Mouse (Mus musculus): ENCODE measurements around the gene Mynn.
"Not testable (repeated sequence)": the region's sequence is repeated elsewhere in the genome, so short reads cannot be mapped to it uniquely, and the experiment has no call there.

Gene Mynn

GRCm38 (mm10) chr3:30602065-30602739 lies at the start of gene Mynn:
TSS of gene Mynn (plus strand) at chr3:30602065.
- DNase-seq (ENCODE audit: low read depth, low spot score), result peak; percentile 97

- no peak for DNase-seq (ENCODE audit: low read depth, low spot score)
Observed at GRCm38 (mm10) chr3:30553741-30554140, 48.1 kb upstream of the Mynn start.

DNA sequence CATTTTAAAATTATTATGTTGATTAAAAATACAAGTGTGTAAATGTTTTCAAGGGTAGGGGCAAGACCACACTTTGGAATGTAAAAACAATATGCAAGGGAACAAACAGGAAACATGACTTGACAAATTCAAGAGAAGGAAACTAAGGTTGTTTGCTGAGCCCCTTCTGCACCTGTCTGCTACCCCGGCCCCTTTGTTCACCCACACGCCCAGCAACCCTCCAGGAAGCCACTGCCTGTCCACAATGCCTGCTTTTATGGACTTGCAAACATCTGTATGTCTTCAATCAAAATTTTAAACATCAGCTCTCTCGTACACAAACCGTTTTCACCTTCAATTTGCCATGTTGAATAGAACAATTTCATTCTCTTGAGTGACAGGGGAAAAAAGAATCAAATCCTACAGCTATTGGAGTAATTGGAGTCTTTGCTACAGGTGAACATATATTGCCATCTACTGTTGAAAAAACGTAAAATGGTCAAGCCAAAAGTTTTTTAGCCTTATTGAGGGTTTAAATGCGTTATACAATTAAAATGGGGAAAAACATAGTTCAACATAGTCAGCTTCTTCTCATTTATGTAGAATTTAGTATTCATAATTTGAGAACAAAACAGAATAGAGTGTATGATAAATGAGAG lies 41.1 kb upstream of the Mynn start:
- no peak for DNase-seq (ENCODE audit: low read depth, low spot score)

DNA sequence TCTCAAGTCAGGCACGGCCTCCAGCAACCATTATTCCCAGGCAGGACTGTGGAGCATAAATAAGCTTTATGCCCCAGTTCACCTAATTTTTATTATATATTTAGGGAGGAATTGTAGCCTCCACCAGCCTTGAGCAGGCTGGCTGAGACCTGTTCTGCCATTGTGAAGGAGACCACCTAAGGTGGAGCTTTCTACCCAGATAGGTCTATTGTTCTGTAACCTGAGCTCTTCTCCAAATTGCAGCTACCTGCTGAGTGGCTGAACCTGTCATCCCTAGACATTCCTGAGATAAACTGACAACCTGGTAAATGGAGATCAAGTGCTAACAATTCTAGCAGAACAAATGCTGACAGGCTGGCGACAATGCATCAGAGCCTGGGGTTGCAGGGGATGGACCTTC lies 35.5 kb upstream of the Mynn start:
- not testable (repeated sequence) for DNase-seq (ENCODE audit: low read depth, low spot score)

GRCm38 (mm10) chr3:30573549-30573948 lies 28.3 kb upstream of the Mynn start:
- no peak for DNase-seq (ENCODE audit: low read depth, low spot score)

DNA sequence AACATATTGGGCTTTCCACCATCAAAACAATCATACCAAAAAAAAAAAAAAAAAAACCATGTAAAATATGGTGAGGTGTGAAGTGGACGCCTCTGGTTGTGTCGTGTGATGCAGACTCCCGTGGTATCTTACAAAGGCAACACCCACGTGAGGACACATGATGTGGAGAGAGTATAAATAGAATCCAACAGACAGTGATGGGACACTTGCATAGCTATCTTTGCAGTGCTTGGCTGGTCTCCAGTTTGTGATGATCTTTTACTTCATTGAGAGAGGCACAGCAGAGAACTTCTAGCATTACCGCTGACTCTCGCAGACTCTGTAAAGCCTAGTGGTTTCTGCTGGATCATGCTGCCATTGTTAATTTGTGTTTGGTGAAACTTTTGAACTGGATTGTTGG lies 13.0 kb upstream of the Mynn start:
- DNase-seq (ENCODE audit: low read depth, low spot score), result no peak

- peak; percentile 76 for DNase-seq (ENCODE audit: low read depth, low spot score)
Observed at GRCm38 (mm10) chr3:30592418-30592853, 9.4 kb upstream of the Mynn start.

DNA sequence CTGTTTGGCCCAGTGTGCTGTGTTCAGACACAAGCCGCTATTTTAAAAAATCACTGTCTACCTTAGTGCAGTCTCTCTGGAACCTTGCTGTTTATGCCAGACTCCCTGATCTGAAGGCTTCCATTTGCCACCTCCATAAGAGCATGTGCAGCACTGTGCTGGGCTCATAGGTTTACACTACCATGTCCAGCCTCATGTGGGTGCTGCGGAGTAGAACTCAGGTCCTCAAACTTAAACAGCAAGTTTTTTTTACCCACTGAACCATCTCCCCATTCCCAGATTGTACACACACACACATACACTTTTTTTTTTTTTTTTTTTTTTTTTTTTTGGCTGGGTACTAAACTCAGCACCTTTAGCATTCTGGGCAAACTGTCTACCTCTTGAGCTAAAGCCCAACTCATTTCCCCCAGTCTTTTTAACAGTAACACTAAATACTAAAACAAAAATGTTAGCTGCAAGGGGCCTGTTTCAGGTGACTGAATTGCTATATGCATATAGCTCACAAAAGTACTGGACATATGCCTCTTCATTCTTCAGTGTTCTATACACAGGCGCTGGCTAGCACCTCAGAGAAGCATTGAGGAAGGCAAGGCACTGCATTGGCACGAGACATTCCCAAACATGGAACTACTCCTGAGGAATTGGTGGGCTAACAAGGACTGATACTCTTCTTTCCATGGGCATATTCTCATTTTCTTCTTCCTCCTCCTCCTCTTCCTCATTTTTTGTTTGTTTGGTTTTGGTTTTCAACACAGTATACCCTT lies 8.0 kb upstream of the Mynn start:
- peak; percentile 70 for DNase-seq (ENCODE audit: low read depth, low spot score)

- peak; percentile 36 for DNase-seq (ENCODE audit: low read depth, low spot score)
Observed at GRCm38 (mm10) chr3:30595111-30595832, 6.6 kb upstream of the Mynn start.

GRCm38 (mm10) chr3:30597271-30597670 lies 4.6 kb upstream of the Mynn start:
- DNase-seq (ENCODE audit: low read depth, low spot score), result no peak

- peak; percentile 62 for DNase-seq (ENCODE audit: low read depth, low spot score)
Observed at GRCm38 (mm10) chr3:30599711-30600545, 1.9 kb upstream of the Mynn start, which contains the start of gene Actrt3. TSS of gene Actrt3 (minus strand) at chr3:30599939.

- peak; percentile 66 for DNase-seq (ENCODE audit: low read depth, low spot score)
Observed at GRCm38 (mm10) chr3:30600717-30601116, 1.1 kb upstream of the Mynn start.

DNA sequence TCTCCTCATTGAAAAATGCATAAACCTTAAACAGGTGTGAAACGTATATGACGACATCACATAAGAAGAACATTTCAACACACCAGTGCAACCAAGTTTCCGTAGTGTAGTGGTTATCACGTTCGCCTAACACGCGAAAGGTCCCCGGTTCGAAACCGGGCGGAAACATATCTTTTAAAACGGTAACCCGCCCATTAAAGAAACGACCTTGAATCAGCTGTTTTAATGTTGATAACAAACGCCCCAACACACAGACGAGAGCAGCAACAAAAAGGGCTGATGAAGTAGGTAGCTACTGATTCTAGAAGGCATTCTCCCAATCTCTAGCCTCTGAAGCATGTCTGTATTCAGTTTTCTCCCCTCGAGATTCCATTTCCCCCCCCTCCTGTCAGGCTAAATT lies 690 bp upstream of the Mynn start:
- peak; percentile 94 for DNase-seq (ENCODE audit: low read depth, low spot score)

- no peak for DNase-seq (ENCODE audit: low read depth, low spot score)
Observed at GRCm38 (mm10) chr3:30601610-30602064, 228 bp upstream of the Mynn start.

GRCm38 (mm10) chr3:30602740-30603098 lies 854 bp downstream of the Mynn start:
- DNase-seq (ENCODE audit: low read depth, low spot score), result peak; percentile 84

GRCm38 (mm10) chr3:30603256-30603655 lies 1.4 kb downstream of the Mynn start:
- DNase-seq (ENCODE audit: low read depth, low spot score), result no peak

GRCm38 (mm10) chr3:30608999-30609398 lies 7.1 kb downstream of the Mynn start:
- peak; percentile 18 for DNase-seq (ENCODE audit: low read depth, low spot score)

GRCm38 (mm10) chr3:30610930-30611329 lies 9.1 kb downstream of the Mynn start:
- peak; percentile 25 for DNase-seq (ENCODE audit: low read depth, low spot score)

DNA sequence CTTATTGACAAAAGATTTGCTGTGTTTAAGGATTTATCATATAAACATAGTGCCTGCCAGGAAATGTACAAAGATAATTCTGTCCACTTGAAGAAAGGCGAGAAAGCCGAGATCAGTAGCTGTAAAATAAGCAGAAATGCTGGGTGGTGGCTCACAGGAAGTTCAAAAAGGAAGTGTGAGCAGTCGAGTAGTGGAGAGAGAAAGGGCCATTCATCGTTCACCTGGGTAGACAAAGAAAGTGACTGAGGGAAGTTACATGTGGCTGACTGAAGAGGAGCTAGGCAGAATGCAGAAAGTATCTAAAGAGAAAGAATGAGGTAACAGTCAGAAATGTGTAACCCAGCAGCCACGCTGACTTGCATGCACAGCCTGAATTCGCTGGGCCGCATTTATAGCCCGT lies 18.3 kb downstream of the Mynn start:
- no peak for DNase-seq (ENCODE audit: low read depth, low spot score)

GRCm38 (mm10) chr3:30633681-30634080 lies 31.8 kb downstream of the Mynn start:
- DNase-seq (ENCODE audit: low read depth, low spot score), result no peak

- DNase-seq (ENCODE audit: low read depth, low spot score), result no peak
Observed at GRCm38 (mm10) chr3:30635629-30636028, 33.8 kb downstream of the Mynn start.
